In genomic region chr1:189817810-189818209, GRCm38 (mm10) we compare ENCODE assay signal across 8 mouse cellular contexts.
DNase-seq lines count a peak whose midpoint lies in the region; ATAC-seq lines count a peak whose summit lies in the region.

No protein-coding gene starts in this region.

- peaks cover 34% of the 10 kb centered on the region for H3K4me1 ChIP-seq in heart, embryonic 11.5 days (ENCODE audit: control insufficient read depth, insufficient read depth, low read length)
- H3K4me1 ChIP-seq in forebrain, embryonic 16.5 days (replicated peaks; ENCODE audit: control insufficient read depth, insufficient read depth, low read length): 0 out of 2 replicates have a peak, but pooled peaks cover 6% of the 10 kb centered on the region

- H3K9ac ChIP-seq in heart, embryonic 11.5 days (ENCODE audit: low read depth, low read length): no peak overlapping the region
- no peak overlapping the region for H3K9ac ChIP-seq in forebrain, embryonic 16.5 days (replicated peaks; ENCODE audit: low read depth, low read length)

- no peak overlapping the region for H3K4me3 ChIP-seq in heart, embryonic 11.5 days (ENCODE audit: low read depth, low read length)
- H3K4me3 ChIP-seq in forebrain, embryonic 16.5 days (replicated peaks; ENCODE audit: low read length): no peak overlapping the region

- no peak for ATAC-seq in heart, embryonic 11.5 days (replicated peaks; ENCODE audit: insufficient number of reproducible peaks, low FRiP score, low TSS enrichment)
- ATAC-seq in monocyte, adult 5-6 weeks (replicated peaks; ENCODE audit: insufficient number of reproducible peaks, low FRiP score, low TSS enrichment, poor library complexity, severe bottlenecking): no peak
- ATAC-seq in forebrain, embryonic 16.5 days: no peak
- no peak for ATAC-seq in activated CD4-positive, CD25-positive, alpha-beta regulatory T cell, adult 4 months

- no peaks in the 10 kb centered on the region for H3K9me3 ChIP-seq in heart, embryonic 11.5 days (replicated peaks; ENCODE audit: control insufficient read depth, low read length)
- no peaks in the 10 kb centered on the region for H3K9me3 ChIP-seq in forebrain, embryonic 16.5 days (ENCODE audit: control insufficient read depth, low read length)

- no peaks in the 10 kb centered on the region for H3K36me3 ChIP-seq in heart, embryonic 11.5 days (ENCODE audit: control insufficient read depth, insufficient read depth, low read length)
- no peaks in the 10 kb centered on the region for H3K36me3 ChIP-seq in forebrain, embryonic 16.5 days (ENCODE audit: control insufficient read depth, insufficient read depth)

- 64% methylated on average over 9 of the region's 9 CpGs for WGBS in heart, embryonic 11.5 days (ENCODE audit: insufficient replicate concordance)
- WGBS in forebrain, embryonic 16.5 days: 74% methylated on average over 9 of the region's 9 CpGs

- DNase-seq in adrenal gland, postnatal 36 days: peak; percentile 17 to 24
- DNase-seq in adrenal gland, adult 8-10 months: no peak
- peak; percentile 34 to 50 for DNase-seq in kidney, postnatal 4 days
- DNase-seq in right cerebral cortex, adult 2 months (ENCODE audit: low spot score in 2 of 2): peak; percentile 57 to 68

- H3K27ac ChIP-seq in heart, embryonic 11.5 days (ENCODE audit: low read depth, low read length): peak overlapping the region; percentile 59
- H3K27ac ChIP-seq in forebrain, embryonic 16.5 days (ENCODE audit: low read length): no peak overlapping the region

- no peaks in the 10 kb centered on the region for H3K27me3 ChIP-seq in heart, embryonic 11.5 days (ENCODE audit: control insufficient read depth, insufficient read depth, low read length)
- H3K27me3 ChIP-seq in forebrain, embryonic 16.5 days (replicated peaks; ENCODE audit: control insufficient read depth, insufficient read depth, low read length): no peaks in the 10 kb centered on the region

- no peak overlapping the region for H3K4me2 ChIP-seq in heart, embryonic 11.5 days
- no peak overlapping the region for H3K4me2 ChIP-seq in forebrain, embryonic 16.5 days (ENCODE audit: low read length)
